Mouse (Mus musculus): Measurements from ENCODE around the gene Zfp644. TPM values are rescaled to one million over a fixed set of nuclear protein-coding genes. Genes with fewer than 3 reads are reported as not detected.
"Not testable (repeated sequence)": the region's sequence is repeated elsewhere in the genome, so short reads cannot be mapped to it uniquely, and the experiment has no call there.

Gene Zfp644
- polyA plus RNA-seq, 1 experiment from 2014 or later: 77.6 TPM

DNA sequence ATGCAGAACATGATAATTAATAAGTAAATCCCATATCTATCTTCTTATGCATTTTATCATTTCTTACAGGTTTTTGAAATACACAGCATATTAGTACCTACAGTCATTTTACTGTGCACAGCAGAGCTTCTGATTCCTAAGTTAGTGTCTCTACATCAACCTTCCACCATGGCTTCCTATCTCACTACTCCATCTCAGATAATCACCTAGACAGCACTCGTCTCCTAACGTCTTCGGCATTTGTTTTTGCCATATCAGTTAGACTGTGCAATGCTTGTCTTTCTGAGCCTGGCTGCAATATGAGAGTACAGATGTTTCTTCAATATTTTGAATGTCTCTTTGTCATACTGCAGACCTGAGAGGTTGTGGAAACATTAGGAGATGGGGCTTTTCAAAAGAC is 9.3 kb upstream of the Zfp644 start:
- no peak overlapping the region for H3K4me3 ChIP-seq (ENCODE audit: low read depth, low read length)
- H3K36me3 ChIP-seq (ENCODE audit: control insufficient read depth, insufficient read depth, low read length): no peaks in the 10 kb centered on the region
- no peak overlapping the region for H3K27ac ChIP-seq (ENCODE audit: low read depth, low read length)
- no peak for ATAC-seq (ENCODE audit: low FRiP score)
- no peak overlapping the region for H3K4me2 ChIP-seq
- no peaks in the 10 kb centered on the region for H3K4me1 ChIP-seq (ENCODE audit: control insufficient read depth, insufficient read depth, low read length)
- no peaks in the 10 kb centered on the region for H3K27me3 ChIP-seq (ENCODE audit: control insufficient read depth, insufficient read depth, low read length)
- DNase-seq (ENCODE audit: low spot score, missing footprints): peak; percentile 44
- no peak overlapping the region for H3K9ac ChIP-seq (ENCODE audit: low read length)
- 93% methylated on average over 3 of the region's 3 CpGs for WGBS
- no peaks in the 10 kb centered on the region for H3K9me3 ChIP-seq (ENCODE audit: control insufficient read depth, low read length)

DNA sequence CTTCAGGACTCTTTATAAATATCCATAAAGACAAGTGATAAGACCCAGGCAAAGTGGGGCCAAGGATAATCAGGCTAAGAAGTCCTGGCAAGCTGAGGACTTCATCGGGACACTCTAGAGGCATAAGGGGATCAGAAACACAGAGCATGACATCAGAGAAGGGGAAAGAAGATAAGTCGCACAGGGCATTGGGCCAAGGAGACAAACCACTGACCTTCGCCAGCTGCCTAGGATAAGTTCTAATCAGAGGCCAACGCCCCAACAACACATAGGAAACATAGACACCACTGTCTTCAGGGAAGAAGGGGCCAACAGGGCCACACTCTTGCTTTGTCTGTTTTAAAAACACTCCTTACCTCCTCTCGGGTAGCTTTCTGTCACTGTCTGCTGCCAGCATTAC is 8.1 kb upstream of the Zfp644 start:
- H3K27me3 ChIP-seq (ENCODE audit: control insufficient read depth, insufficient read depth, low read length): no peaks in the 10 kb centered on the region

DNA sequence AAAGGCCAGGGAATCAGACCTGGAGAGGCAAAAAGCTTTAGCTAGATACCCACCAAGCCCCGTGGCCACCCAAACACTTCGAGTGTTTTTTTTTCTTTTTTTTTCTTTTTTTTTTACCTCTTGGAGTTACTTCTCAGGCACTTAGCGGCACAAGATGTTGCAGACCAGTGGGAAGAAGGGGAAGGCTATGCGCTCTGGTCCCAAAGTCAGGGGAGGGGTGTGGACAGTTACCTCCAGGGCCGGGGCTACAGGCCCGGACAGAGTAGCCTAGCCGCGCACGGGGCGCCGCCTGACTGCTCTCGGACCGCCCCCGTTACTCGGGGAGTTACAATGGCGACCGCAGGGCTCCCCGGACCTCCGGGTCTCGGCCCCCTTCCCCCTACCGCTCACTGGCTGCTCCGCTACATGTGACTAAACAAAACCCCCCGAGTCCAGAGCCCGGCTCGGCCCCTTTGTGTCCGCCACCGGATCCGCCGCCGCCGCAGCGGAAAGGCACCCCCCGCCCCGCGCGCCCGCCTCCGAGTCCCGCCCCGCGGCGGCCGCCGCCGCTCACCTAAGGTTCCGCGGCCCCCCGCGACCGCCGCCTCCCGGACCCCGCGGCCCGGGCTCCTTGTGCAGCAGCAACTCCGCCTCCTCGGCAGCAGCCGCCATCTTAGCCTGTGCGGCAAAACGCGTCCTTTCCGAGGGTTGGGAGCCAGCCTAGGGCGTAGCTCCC is 1.2 kb downstream of the Zfp644 start:
- Histone ChIP-seq H3K36me3 (ENCODE audit: control insufficient read depth, insufficient read depth, low read length) (no peaks in the 10 kb centered on the region), H3K27me3 (ENCODE audit: control insufficient read depth, insufficient read depth, low read length) (no peaks in the 10 kb centered on the region), H3K4me2 (peak overlapping the region; percentile 72), H3K9me3 (ENCODE audit: control insufficient read depth, low read length) (no peaks in the 10 kb centered on the region), H3K4me1 (ENCODE audit: control insufficient read depth, insufficient read depth, low read length) (peaks cover 20% of the 10 kb centered on the region), H3K9ac (ENCODE audit: low read length) (peak overlapping the region; percentile 99), H3K27ac (ENCODE audit: low read depth, low read length) (peak overlapping the region; percentile 99), H3K4me3 (ENCODE audit: low read depth, low read length) (peak overlapping the region; percentile 81)
- DNase-seq (ENCODE audit: low spot score, missing footprints) (peak; percentile 96), ATAC-seq (ENCODE audit: low FRiP score) (peak; percentile 91)
- under 1% methylated on average over 32 of the region's 63 CpGs for WGBS

More for the DNA sequence above, 8.1 kb upstream of the Zfp644 start:
- Histone ChIP-seq H3K27ac (ENCODE audit: low read depth, low read length) (no peak overlapping the region), H3K9ac (ENCODE audit: low read length) (no peak overlapping the region), H3K4me2 (no peak overlapping the region), H3K9me3 (ENCODE audit: control insufficient read depth, low read length) (no peaks in the 10 kb centered on the region), H3K4me1 (ENCODE audit: control insufficient read depth, insufficient read depth, low read length) (no peaks in the 10 kb centered on the region), H3K4me3 (ENCODE audit: low read depth, low read length) (no peak overlapping the region), H3K36me3 (ENCODE audit: control insufficient read depth, insufficient read depth, low read length) (no peaks in the 10 kb centered on the region)
- DNase-seq (ENCODE audit: low spot score, missing footprints): no peak
- 85% methylated on average over 5 of the region's 5 CpGs for WGBS
- no peak for ATAC-seq (ENCODE audit: low FRiP score)

DNA sequence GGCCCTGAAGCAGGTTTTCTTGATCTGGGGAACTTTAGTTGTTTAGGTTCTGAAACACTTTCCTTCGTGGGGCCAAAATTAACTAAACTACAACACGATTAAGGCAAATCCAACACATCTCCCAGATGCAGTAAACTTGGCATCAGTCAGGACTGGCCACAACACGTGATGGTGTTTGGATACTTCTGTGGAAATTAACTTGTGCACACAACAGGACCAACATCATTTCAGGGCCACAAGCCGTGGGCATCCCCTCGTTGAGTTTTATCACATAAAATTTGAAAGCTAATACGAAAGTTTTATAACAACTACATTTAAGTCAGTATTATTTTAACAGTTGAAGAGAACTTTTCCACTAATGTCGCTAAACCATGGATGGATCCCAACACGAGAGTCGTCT is 1.9 kb downstream of the Zfp644 start:
- ATAC-seq (ENCODE audit: low FRiP score) (no peak), DNase-seq (ENCODE audit: low spot score, missing footprints) (peak; percentile 92)
- H3K9me3 ChIP-seq (ENCODE audit: control insufficient read depth, low read length): no peaks in the 10 kb centered on the region
- H3K9ac ChIP-seq (ENCODE audit: low read length): peak overlapping the region; percentile 99
- peak overlapping the region; percentile 99 for H3K27ac ChIP-seq (ENCODE audit: low read depth, low read length)
- H3K4me2 ChIP-seq: peak overlapping the region; percentile 72
- peak overlapping the region; percentile 81 for H3K4me3 ChIP-seq (ENCODE audit: low read depth, low read length)
- 48% methylated on average over 9 of the region's 9 CpGs for WGBS
- H3K4me1 ChIP-seq (ENCODE audit: control insufficient read depth, insufficient read depth, low read length): peaks cover 20% of the 10 kb centered on the region
- no peaks in the 10 kb centered on the region for H3K36me3 ChIP-seq (ENCODE audit: control insufficient read depth, insufficient read depth, low read length)
- no peaks in the 10 kb centered on the region for H3K27me3 ChIP-seq (ENCODE audit: control insufficient read depth, insufficient read depth, low read length)

DNA sequence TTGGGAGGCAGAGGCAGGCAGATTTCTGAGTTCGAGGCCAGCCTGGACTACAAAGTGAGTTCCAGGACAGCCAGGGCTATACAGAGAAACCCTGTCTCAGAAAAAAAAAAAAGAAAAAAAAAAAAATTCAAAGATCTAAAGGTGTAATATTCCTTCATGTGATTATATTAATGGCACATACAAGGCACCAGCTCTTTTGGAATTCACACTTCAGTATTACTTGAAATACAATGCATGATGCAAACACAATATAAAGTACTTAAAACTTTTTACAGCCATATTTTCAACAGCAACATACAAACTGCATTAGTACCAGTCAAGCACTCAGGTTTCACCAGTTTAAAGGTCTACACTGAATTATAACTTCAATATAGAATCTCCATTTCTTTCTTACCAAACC is 2.4 kb downstream of the Zfp644 start:
- Histone ChIP-seq H3K4me1 (ENCODE audit: control insufficient read depth, insufficient read depth, low read length) (peaks cover 20% of the 10 kb centered on the region), H3K9ac (ENCODE audit: low read length) (peak overlapping the region; percentile 99), H3K4me3 (ENCODE audit: low read depth, low read length) (peak overlapping the region; percentile 81), H3K9me3 (ENCODE audit: control insufficient read depth, low read length) (no peaks in the 10 kb centered on the region), H3K36me3 (ENCODE audit: control insufficient read depth, insufficient read depth, low read length) (no peaks in the 10 kb centered on the region), H3K27ac (ENCODE audit: low read depth, low read length) (no peak overlapping the region), H3K4me2 (peak overlapping the region; percentile 72), H3K27me3 (ENCODE audit: control insufficient read depth, insufficient read depth, low read length) (no peaks in the 10 kb centered on the region)
- 79% methylated on average over 1 of the region's 1 CpGs for WGBS
- ATAC-seq (ENCODE audit: low FRiP score) (no peak), DNase-seq (ENCODE audit: low spot score, missing footprints) (no peak)

DNA sequence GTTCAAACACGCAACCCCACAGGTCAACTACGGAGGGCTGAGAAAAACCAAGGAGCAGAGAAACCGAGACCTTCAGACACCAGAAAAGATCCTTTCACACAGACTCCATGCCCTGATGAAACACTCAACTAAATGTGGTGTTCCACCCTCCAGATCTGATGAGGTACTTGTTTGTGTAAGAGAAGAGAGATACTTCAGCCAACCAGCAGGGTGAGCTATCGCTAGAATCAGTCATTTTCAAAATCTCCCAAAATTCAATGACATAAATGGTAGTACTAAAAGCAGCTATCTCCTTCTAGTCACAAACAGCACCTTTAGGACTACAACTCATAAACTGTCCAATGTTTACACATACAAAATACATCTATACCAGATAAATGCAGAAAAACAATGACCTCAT is 4.1 kb downstream of the Zfp644 start:
- peak; percentile 81 for DNase-seq (ENCODE audit: low spot score, missing footprints)
- no peak overlapping the region for H3K9ac ChIP-seq (ENCODE audit: low read length)
- peaks cover 20% of the 10 kb centered on the region for H3K4me1 ChIP-seq (ENCODE audit: control insufficient read depth, insufficient read depth, low read length)
- no peaks in the 10 kb centered on the region for H3K36me3 ChIP-seq (ENCODE audit: control insufficient read depth, insufficient read depth, low read length)
- no peak overlapping the region for H3K27ac ChIP-seq (ENCODE audit: low read depth, low read length)
- H3K9me3 ChIP-seq (ENCODE audit: control insufficient read depth, low read length): no peaks in the 10 kb centered on the region
- H3K27me3 ChIP-seq (ENCODE audit: control insufficient read depth, insufficient read depth, low read length): no peaks in the 10 kb centered on the region
- 88% methylated on average over 4 of the region's 4 CpGs for WGBS
- no peak overlapping the region for H3K4me3 ChIP-seq (ENCODE audit: low read depth, low read length)
- no peak overlapping the region for H3K4me2 ChIP-seq
- no peak for ATAC-seq (ENCODE audit: low FRiP score)

DNA sequence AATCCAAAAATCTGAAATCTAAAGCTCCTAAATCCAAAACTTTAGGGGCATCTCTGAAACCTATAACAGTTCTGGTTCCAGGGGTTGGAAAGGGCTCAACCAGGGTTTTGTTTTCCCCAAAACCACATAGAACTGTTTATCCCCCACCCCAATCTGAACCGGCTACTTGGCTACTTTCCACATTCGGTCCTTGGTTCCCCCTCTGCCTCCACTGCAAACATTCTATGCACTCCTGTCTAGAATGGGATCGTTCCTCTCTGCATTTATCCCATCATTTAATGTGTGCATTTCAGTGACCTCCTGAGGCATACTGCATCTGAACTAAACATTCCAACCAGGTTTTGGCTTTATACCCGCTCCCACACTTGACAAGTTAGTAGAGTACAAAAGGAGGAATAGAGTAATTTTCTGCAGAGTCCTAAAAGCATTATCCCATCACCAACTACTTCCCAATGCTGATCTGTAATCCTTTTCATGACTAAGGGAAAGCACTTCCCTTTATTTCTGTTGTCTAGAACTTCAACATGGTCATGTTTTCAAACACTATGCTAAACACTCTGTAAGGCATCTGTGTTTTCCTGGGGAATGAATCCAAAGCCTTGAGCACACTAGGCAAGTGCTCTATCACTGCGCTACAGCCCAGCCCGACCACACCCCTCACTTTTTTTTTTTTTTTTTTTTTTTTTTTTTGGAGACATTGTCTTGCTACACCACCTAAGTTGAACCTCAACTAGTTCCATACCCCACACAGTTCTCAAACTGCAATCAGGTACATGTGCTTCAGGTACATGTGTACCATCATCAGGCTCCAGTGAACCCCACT is 16.2 kb downstream of the Zfp644 start:
- Histone ChIP-seq H3K4me1 (ENCODE audit: control insufficient read depth, insufficient read depth, low read length) (no peaks in the 10 kb centered on the region), H3K36me3 (ENCODE audit: control insufficient read depth, insufficient read depth, low read length) (no peaks in the 10 kb centered on the region), H3K9me3 (ENCODE audit: control insufficient read depth, low read length) (no peaks in the 10 kb centered on the region), H3K27ac (ENCODE audit: low read depth, low read length) (no peak overlapping the region), H3K4me2 (no peak overlapping the region), H3K4me3 (ENCODE audit: low read depth, low read length) (no peak overlapping the region), H3K27me3 (ENCODE audit: control insufficient read depth, insufficient read depth, low read length) (no peaks in the 10 kb centered on the region), H3K9ac (ENCODE audit: low read length) (no peak overlapping the region)
- peak; percentile 67 for DNase-seq (ENCODE audit: low spot score, missing footprints)
- WGBS: 95% methylated on average over 6 of the region's 6 CpGs
- ATAC-seq (ENCODE audit: low FRiP score): no peak

DNA sequence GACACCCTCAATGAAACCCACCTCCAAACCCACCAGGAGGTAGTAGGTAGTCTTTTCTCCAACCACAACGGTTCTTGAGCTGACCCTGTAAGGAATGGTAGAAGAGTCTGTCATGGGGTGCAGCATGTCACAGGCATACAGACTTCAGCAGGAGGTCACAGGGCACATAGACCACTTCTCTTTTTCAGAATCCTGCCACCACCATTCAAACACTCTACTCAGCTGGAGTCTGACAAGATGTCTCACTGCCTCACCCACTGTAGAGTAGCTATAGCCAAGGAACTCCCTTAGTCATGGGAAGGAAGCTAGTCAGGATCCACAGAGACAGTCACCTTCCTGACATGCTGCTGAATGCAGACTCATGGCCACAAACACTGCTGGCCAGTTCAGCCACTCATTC is 17.4 kb downstream of the Zfp644 start:
- ATAC-seq (ENCODE audit: low FRiP score): no peak
- Histone ChIP-seq H3K9ac (ENCODE audit: low read length) (no peak overlapping the region), H3K4me1 (ENCODE audit: control insufficient read depth, insufficient read depth, low read length) (no peaks in the 10 kb centered on the region), H3K27me3 (ENCODE audit: control insufficient read depth, insufficient read depth, low read length) (no peaks in the 10 kb centered on the region), H3K27ac (ENCODE audit: low read depth, low read length) (no peak overlapping the region), H3K4me2 (no peak overlapping the region), H3K9me3 (ENCODE audit: control insufficient read depth, low read length) (no peaks in the 10 kb centered on the region), H3K4me3 (ENCODE audit: low read depth, low read length) (no peak overlapping the region), H3K36me3 (ENCODE audit: control insufficient read depth, insufficient read depth, low read length) (no peaks in the 10 kb centered on the region)
- WGBS: 96% methylated on average over 1 of the region's 1 CpGs
- no peak for DNase-seq (ENCODE audit: low spot score, missing footprints)

DNA sequence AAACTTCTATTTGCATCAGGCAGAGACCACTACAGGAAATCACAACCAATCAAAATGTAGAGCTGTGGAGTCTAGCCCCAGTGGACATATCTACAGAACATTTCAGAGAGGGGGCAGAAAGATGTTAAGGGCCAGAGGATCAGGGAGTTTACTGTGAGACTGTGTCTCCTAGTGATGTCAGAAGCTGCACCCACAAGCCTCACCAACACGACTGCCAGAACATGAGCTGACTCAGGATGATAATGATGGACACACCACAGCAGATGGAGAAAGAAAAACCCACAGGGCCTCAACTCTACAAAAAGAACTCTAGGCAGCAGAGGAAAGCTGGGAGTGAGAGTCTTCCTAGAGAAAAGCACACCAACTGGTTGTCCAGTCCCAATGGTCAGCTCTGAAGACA is 18.3 kb downstream of the Zfp644 start:
- not testable (repeated sequence) for H3K4me1 ChIP-seq (ENCODE audit: control insufficient read depth, insufficient read depth, low read length); H3K27me3 ChIP-seq (ENCODE audit: control insufficient read depth, insufficient read depth, low read length); ATAC-seq (ENCODE audit: low FRiP score); H3K36me3 ChIP-seq (ENCODE audit: control insufficient read depth, insufficient read depth, low read length); H3K9ac ChIP-seq (ENCODE audit: low read length); H3K27ac ChIP-seq (ENCODE audit: low read depth, low read length); H3K4me2 ChIP-seq; DNase-seq (ENCODE audit: low spot score, missing footprints); H3K9me3 ChIP-seq (ENCODE audit: control insufficient read depth, low read length); H3K4me3 ChIP-seq (ENCODE audit: low read depth, low read length)
- WGBS: 78% methylated on average over 1 of the region's 1 CpGs
